Mouse (Mus musculus) hindbrain, embryonic 12.5 days (tissue): ENCODE data around the gene Cabp4. TPM values are rescaled to one million over a fixed set of nuclear protein-coding genes. Genes with fewer than 3 reads are reported as not detected.

Source experiments
- ATAC-seq: fragments of 200-750 bp; cut with Nextera tagmentation; 2 replicates; pipeline ENCODE4 v1.8.0; 2017; ENCODE audit warnings: moderate TSS enrichment; ENCODE audit not compliant: low FRiP score
- H3K27ac ChIP-seq: fragments of 300-500 bp; sonication (generic); 2 replicates; pipeline ENCODE4 v1.5.1; 2016; ENCODE audit warnings: mild to moderate bottlenecking
- H3K27me3 ChIP-seq: fragments of 300-500 bp; sonication (generic); 2 replicates; pipeline ENCODE4 v1.6.1; 2016; ENCODE audit warnings: mild to moderate bottlenecking
- H3K36me3 ChIP-seq: fragments of 300-500 bp; sonication (generic); 2 replicates; pipeline ENCODE4 v1.6.1; 2016; ENCODE audit warnings: mild to moderate bottlenecking
- H3K4me1 ChIP-seq: fragments of 300-500 bp; sonication (generic); 2 replicates; pipeline ENCODE4 v1.6.1; 2016
- H3K4me2 ChIP-seq: fragments of 300-500 bp; sonication (generic); replicated peaks from 2 replicates; pipeline ENCODE4 v1.6.1; 2016; ENCODE audit warnings: mild to moderate bottlenecking
- H3K4me3 ChIP-seq: fragments of 300-500 bp; sonication (generic); 2 replicates; pipeline ENCODE4 v1.5.1; 2016; ENCODE audit warnings: mild to moderate bottlenecking
- H3K9ac ChIP-seq: fragments of 300-500 bp; sonication (generic); 2 replicates; pipeline ENCODE4 v1.6.1; 2016; ENCODE audit warnings: mild to moderate bottlenecking, moderate library complexity
- H3K9me3 ChIP-seq: fragments of 300-500 bp; sonication (generic); replicated peaks from 2 replicates; pipeline ENCODE4 v1.6.1; 2016; ENCODE audit warnings: mild to moderate bottlenecking
- WGBS: fragments of 180-500 bp; shearing (Covaris S2); methylation state at CpG from one replicate; pipeline ENCODE4 v1.1.7; 2016; 5-methylcytosine and 5-hydroxymethylcytosine counted together
- polyA plus RNA-seq: library from polyadenylated mRNA; unstranded; fragments of >200 nt; fragmentation: Nextera tagmentation; extraction: Ambion mirVana; gene quantifications from 2 replicates; pipeline ENCODE4 v1.2.1, GENCODE M21; 2016

Gene Cabp4
- polyA plus RNA-seq, 1 experiment from 2014 or later, result 0.39 TPM

- 98% methylated on average over 7 of the region's 7 CpGs for WGBS
- no peak for ATAC-seq
- Histone ChIP-seq H3K27ac (no peak overlapping the region), H3K4me1 (peaks cover 11% of the 10 kb centered on the region), H3K27me3 (no peaks in the 10 kb centered on the region), H3K4me2 (no peak overlapping the region), H3K4me3 (no peak overlapping the region), H3K9me3 (no peaks in the 10 kb centered on the region), H3K36me3 (peaks cover 56% of the 10 kb centered on the region), H3K9ac (no peak overlapping the region)
These were observed 26.8 kb downstream of the Cabp4 start for GRCm38 (mm10) chr19:4117006-4117405.

- ATAC-seq, result no peak
- Histone ChIP-seq H3K27ac (no peak overlapping the region), H3K9me3 (no peaks in the 10 kb centered on the region), H3K4me1 (peaks cover 9% of the 10 kb centered on the region), H3K4me3 (no peak overlapping the region), H3K9ac (no peak overlapping the region), H3K27me3 (no peaks in the 10 kb centered on the region), H3K36me3 (peaks cover 65% of the 10 kb centered on the region), H3K4me2 (no peak overlapping the region)
- 83% methylated on average over 11 of the region's 11 CpGs for WGBS
These were observed 28.0 kb downstream of the Cabp4 start for GRCm38 (mm10) chr19:4115816-4116215.

- no peak for ATAC-seq
- H3K36me3 ChIP-seq, result peaks cover 65% of the 10 kb centered on the region
- no peak overlapping the region for H3K4me2 ChIP-seq
- H3K4me3 ChIP-seq, result no peak overlapping the region
- H3K27ac ChIP-seq, result no peak overlapping the region
- H3K9ac ChIP-seq, result no peak overlapping the region
- peaks cover 2% of the 10 kb centered on the region for H3K4me1 ChIP-seq
- no peaks in the 10 kb centered on the region for H3K9me3 ChIP-seq
- no peaks in the 10 kb centered on the region for H3K27me3 ChIP-seq
- WGBS, result 95% methylated on average over 10 of the region's 10 CpGs
These were observed 28.7 kb downstream of the Cabp4 start for GRCm38 (mm10) chr19:4115144-4115543.

GRCm38 (mm10) chr19:4114551-4114950 lies 29.3 kb downstream of the Cabp4 start:
- no peak for ATAC-seq
- no peak overlapping the region for H3K4me3 ChIP-seq
- WGBS, result 94% methylated on average over 10 of the region's 10 CpGs
- H3K4me2 ChIP-seq, result no peak overlapping the region
- H3K36me3 ChIP-seq, result peaks cover 65% of the 10 kb centered on the region
- no peaks in the 10 kb centered on the region for H3K4me1 ChIP-seq
- no peaks in the 10 kb centered on the region for H3K27me3 ChIP-seq
- no peak overlapping the region for H3K27ac ChIP-seq
- no peak overlapping the region for H3K9ac ChIP-seq
- H3K9me3 ChIP-seq, result no peaks in the 10 kb centered on the region

GRCm38 (mm10) chr19:4113806-4114230 lies 30.0 kb downstream of the Cabp4 start:
- H3K27ac ChIP-seq, result no peak overlapping the region
- no peaks in the 10 kb centered on the region for H3K27me3 ChIP-seq
- no peak for ATAC-seq
- no peak overlapping the region for H3K4me3 ChIP-seq
- H3K36me3 ChIP-seq, result peaks cover 65% of the 10 kb centered on the region
- H3K4me1 ChIP-seq, result no peaks in the 10 kb centered on the region
- 69% methylated on average over 5 of the region's 5 CpGs for WGBS
- H3K9ac ChIP-seq, result no peak overlapping the region
- no peak overlapping the region for H3K4me2 ChIP-seq
- H3K9me3 ChIP-seq, result no peaks in the 10 kb centered on the region

GRCm38 (mm10) chr19:4113186-4113805 lies 30.5 kb downstream of the Cabp4 start:
- Histone ChIP-seq H3K9me3 (no peaks in the 10 kb centered on the region), H3K36me3 (peaks cover 69% of the 10 kb centered on the region), H3K27me3 (no peaks in the 10 kb centered on the region), H3K27ac (no peak overlapping the region; the same call in 1 of the 2 replicates), H3K9ac (no peak overlapping the region), H3K4me1 (no peaks in the 10 kb centered on the region), H3K4me3 (no peak overlapping the region), H3K4me2 (no peak overlapping the region)
- WGBS, result 86% methylated on average over 13 of the region's 13 CpGs
- no peak for ATAC-seq

GRCm38 (mm10) chr19:4112063-4112960 lies 31.5 kb downstream of the Cabp4 start:
- Histone ChIP-seq H3K4me2 (no peak overlapping the region), H3K27ac (no peak overlapping the region), H3K9me3 (no peaks in the 10 kb centered on the region), H3K27me3 (no peaks in the 10 kb centered on the region), H3K9ac (no peak overlapping the region), H3K4me3 (no peak overlapping the region), H3K36me3 (peaks cover 66% of the 10 kb centered on the region), H3K4me1 (no peaks in the 10 kb centered on the region)
- ATAC-seq, result no peak
- 96% methylated on average over 26 of the region's 26 CpGs for WGBS

GRCm38 (mm10) chr19:4108535-4108934 lies 35.3 kb downstream of the Cabp4 start:
- no peaks in the 10 kb centered on the region for H3K4me1 ChIP-seq
- ATAC-seq, result no peak
- no peak overlapping the region for H3K27ac ChIP-seq
- H3K27me3 ChIP-seq, result peaks cover 2% of the 10 kb centered on the region; the same call in 1 of the 2 replicates
- no peaks in the 10 kb centered on the region for H3K9me3 ChIP-seq
- peaks cover 30% of the 10 kb centered on the region for H3K36me3 ChIP-seq
- no peak overlapping the region for H3K9ac ChIP-seq
- no peak overlapping the region for H3K4me3 ChIP-seq
- 92% methylated on average over 9 of the region's 9 CpGs for WGBS
- H3K4me2 ChIP-seq, result no peak overlapping the region

- H3K9me3 ChIP-seq, result no peaks in the 10 kb centered on the region
- no peak overlapping the region for H3K4me2 ChIP-seq
- H3K4me1 ChIP-seq, result peaks cover 5% of the 10 kb centered on the region
- no peak overlapping the region for H3K27ac ChIP-seq
- peaks cover 13% of the 10 kb centered on the region for H3K36me3 ChIP-seq
- 89% methylated on average over 14 of the region's 14 CpGs for WGBS
- no peak overlapping the region for H3K9ac ChIP-seq
- no peak for ATAC-seq
- no peak overlapping the region for H3K4me3 ChIP-seq
- H3K27me3 ChIP-seq, result peaks cover 21% of the 10 kb centered on the region
These were observed 37.2 kb downstream of the Cabp4 start for GRCm38 (mm10) chr19:4106654-4107053.

GRCm38 (mm10) chr19:4104675-4105194 lies 39.1 kb downstream of the Cabp4 start:
- Histone ChIP-seq H3K4me2 (no peak overlapping the region), H3K4me1 (peaks cover 22% of the 10 kb centered on the region), H3K36me3 (peaks cover 8% of the 10 kb centered on the region; the same call in 1 of the 2 replicates), H3K9ac (no peak overlapping the region), H3K4me3 (no peak overlapping the region), H3K27me3 (peaks cover 40% of the 10 kb centered on the region), H3K27ac (no peak overlapping the region), H3K9me3 (no peaks in the 10 kb centered on the region)
- ATAC-seq, result no peak
- 90% methylated on average over 16 of the region's 16 CpGs for WGBS

- Histone ChIP-seq H3K9ac (no peak overlapping the region), H3K27me3 (peaks cover 43% of the 10 kb centered on the region), H3K4me1 (peaks cover 32% of the 10 kb centered on the region), H3K27ac (no peak overlapping the region), H3K4me3 (no peak overlapping the region), H3K36me3 (peaks cover 8% of the 10 kb centered on the region; the same call in 1 of the 2 replicates), H3K9me3 (no peaks in the 10 kb centered on the region), H3K4me2 (no peak overlapping the region)
- 79% methylated on average over 3 of the region's 3 CpGs for WGBS
- no peak for ATAC-seq
These were observed 40.0 kb downstream of the Cabp4 start for GRCm38 (mm10) chr19:4103792-4104191.

- H3K9ac ChIP-seq, result no peak overlapping the region
- WGBS, result 93% methylated on average over 18 of the region's 18 CpGs
- H3K36me3 ChIP-seq, result peaks cover 4% of the 10 kb centered on the region; the same call in 1 of the 2 replicates
- no peaks in the 10 kb centered on the region for H3K9me3 ChIP-seq
- no peak overlapping the region for H3K4me3 ChIP-seq
- no peak for ATAC-seq
- H3K4me1 ChIP-seq, result peaks cover 36% of the 10 kb centered on the region
- H3K27ac ChIP-seq, result no peak overlapping the region
- peaks cover 43% of the 10 kb centered on the region for H3K27me3 ChIP-seq
- H3K4me2 ChIP-seq, result no peak overlapping the region
These were observed 40.5 kb downstream of the Cabp4 start for GRCm38 (mm10) chr19:4103294-4103693.
